Mouse (Mus musculus): ENCODE measurements at regions not wholly inside any gene's neighbourhood (a gene's known extent, or its start where the extent isn't known, plus 50 kb on each side); places are given as distances from the start of the nearest gene placed in this dataset.
"Not testable (repeated sequence)": the region's sequence is repeated elsewhere in the genome, so short reads cannot be mapped to it uniquely, and the experiment has no call there.

DNA sequence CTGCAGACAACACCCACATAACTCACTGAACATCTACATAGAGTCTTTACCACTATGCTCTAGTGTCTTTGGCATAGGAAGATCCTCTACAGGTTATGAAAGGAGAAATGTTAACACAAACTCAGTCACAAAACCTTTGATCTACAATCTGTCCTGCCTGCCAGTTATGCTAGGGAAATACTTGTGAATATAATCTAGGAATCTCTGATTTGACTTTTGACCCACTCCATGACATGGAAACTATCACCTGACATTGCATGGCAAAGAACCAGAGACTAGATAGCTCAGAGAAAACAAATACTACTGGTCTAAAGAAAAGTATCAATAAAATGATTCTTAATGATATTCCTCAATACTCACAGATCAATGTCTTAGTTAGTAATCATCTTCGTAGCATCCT lies 524.3 kb upstream of the Kif18a start:
- no peak for DNase-seq (ENCODE audit: low spot score)

DNA sequence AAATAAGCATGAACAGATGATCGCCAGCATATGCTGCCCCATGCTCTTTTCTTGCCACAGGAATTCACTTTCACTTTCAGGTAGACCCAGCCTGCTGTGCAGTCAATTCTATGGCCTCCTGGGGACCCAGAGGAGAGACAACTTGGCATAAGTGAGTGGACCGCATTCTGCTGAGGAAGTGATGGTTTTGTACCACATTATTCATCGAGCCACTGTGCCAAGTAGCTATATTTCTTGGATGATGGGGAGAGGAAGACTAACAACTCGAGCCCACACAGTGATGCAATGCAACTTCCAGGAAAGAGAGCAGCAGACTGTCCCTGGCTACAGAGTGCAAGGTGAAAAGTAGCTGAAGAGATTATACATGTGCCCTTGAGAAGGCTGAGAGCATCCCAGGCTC lies 515.8 kb upstream of the Kif18a start:
- no peak for DNase-seq (ENCODE audit: low spot score)

DNA sequence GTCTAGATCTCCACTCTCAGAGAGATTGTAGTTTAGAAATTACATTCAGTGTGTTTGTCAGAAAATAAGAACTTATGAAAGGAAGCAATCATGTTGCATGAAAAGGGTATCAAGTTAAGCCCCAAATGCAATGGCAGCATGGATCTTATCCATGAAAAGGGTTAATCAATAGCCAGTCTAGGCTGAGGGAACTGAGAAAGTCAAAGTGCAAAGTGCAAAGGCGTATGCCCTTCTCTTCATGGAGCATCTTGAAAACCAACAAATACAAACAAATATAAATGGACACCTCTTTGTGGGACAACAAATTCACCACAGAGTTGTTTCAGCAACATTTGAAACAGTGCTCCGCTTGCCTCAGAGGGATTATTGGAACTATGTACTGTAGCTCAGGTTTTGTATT lies 514.1 kb upstream of the Kif18a start:
- DNase-seq (ENCODE audit: low spot score): no peak

DNA sequence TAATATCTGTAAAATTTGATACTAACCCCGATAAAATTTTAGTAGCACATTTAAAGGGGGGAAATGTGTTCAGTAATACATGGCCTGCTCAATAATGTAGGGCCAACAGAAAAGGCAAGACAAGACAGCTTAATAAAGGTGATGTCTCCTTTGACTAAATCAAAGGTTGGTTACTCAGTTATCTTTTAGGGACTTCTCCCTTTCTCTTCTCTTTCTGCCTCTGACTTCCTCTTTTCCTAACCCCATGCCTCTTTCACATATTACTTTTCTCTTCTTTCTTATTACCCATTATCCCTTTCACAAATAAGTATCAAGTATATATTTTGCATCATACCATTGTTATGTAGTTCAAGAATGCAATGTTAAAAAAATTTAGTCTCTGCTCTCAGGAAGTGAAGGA lies 510.2 kb upstream of the Kif18a start:
- DNase-seq (ENCODE audit: low spot score): no peak

DNA sequence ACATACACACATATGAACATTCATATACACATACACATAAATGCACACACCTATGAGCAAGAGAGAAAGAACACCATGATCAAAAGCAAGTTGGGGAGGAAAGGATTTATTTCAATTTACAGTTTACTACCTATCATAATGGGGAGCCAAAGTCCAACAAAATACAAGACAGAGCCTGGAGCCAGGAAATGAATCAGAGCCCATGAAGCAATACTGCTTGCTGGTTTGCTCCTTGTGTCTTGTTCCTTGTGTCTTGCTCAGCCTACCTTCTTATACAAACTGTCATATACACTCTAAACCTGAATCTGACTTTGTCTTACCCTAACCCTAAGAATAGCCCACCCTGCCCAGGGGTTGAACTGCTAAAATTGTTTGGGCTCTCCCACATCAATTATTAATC lies 497.1 kb upstream of the Kif18a start:
- DNase-seq (ENCODE audit: low spot score): no peak

DNA sequence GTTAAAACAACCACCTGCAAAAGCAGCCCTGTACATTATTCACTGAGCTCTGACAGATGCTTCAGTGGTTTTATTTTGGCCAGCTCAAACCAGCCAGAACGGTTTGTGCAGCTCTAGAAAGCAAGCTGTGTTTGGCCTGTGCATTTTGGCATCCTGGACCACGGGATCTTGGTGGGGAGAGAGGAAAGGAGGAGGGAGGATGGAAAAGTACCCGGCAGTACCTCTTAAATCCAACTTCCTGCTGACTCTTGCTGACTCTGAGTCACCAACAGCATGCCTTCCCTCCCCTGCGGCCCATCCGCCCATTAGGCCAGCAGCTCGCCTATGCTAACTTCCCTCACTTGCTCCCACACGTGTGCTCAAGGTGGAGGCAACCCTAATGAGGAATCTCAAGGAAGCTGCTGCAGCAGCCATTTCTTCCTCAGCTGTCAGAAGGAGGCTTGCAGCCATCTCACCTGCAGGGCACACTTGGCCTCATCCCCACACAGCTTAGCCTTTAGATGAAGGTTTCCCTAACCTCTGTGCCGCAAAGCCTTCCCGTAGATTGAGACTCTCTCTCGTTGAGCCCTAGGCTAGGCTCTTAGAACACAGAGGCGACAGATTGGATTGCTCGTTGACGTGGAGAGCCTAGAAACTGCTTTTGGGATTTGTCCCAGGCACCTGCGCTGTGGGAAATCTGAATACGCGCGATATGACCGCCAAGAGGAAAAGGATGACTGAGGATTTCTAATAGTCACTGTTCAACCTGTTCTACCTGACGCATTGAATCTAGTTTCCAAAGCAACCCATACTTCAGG lies 495.2 kb upstream of the Kif18a start:
- DNase-seq (ENCODE audit: low spot score): no peak

DNA sequence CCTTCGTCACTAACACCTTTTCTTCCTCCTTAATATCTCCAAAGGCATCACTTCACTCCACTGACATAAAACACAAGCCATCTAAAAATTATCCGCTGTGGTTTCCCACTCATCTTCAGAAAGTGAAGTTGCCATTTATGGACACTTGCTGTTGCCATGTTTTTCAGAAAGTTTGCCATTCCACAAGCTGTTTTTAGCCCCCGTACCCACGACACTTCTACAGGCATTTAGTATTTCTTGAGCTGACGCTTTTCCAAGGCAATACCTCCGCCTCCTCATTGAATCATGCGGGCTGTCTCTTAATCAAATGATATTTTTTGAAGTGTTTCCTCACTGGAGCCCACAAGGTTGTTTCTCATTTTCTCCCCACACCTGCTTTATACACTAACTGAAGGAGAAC lies 491.4 kb upstream of the Kif18a start:
- no peak for DNase-seq (ENCODE audit: low spot score)

DNA sequence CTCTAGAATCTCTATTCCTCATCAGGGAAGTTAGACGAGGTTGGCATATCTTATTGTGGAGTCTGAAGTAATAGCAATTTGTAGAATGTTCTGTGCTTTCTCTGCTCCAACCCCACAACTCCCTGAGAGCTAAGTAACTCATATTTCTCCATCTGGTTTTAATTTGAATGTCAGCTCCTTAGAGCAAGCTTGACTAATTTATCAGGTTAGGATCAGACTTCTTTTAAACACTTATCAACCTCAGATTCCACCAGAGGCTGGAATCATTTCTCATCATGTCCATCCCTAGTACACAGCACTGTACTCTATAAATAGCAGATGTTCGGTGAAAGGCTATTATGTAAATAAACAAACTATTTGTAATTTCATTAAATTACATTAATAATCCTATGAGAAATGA lies 485.4 kb upstream of the Kif18a start:
- DNase-seq (ENCODE audit: low spot score): no peak

DNA sequence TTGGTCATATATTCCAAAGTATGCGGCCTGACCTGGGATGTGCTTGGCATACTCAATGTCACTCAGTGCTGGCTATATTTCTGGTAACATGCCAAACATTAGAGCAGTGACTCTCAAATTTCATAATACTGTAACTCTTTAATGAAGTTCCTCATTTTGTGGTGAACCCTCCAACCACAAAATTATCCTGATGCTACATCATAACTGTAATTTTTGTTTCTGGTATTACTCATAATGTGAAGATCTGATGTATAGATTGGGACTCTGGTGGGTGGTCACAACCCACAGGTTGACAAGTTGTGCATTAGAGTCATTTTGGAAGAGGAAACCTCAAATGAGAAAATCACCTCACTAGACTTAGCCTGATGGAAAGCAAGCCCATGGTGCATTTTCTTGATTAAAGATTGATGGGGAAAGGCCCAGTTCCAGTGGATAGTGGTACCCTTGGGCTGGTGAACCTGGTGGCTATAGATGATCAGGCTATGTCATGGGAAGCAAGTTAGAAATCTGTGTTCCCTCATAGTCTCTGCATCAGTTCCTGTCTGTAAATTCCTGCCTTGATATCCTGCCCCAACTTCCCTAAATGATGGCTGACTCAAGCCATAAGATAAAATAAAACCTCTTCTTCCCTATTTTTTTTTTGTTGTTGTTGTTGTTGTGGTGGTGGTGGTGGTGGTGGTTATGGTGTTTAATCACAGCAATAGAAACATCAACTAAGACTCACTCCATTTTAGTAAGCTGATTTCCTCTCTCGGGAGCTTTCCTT lies 483.5 kb upstream of the Kif18a start:
- DNase-seq (ENCODE audit: low spot score): no peak

DNA sequence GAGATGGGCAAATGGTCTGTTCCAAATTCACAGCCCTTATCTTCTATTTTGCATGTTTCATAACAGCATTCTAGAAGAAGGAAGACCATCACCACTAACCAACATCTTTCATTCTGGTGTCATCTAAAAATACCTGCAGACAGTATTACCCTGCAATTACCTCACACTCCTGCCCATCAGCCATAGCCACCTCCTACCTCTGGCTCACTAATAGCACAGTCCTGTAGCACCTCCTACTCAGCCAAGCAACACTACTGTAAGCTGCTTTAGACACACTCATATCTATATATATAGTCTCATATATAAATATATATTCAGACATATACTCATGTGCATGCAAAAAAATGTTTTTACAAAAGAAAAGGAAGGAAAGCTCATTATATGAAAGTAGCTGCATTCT lies 468.2 kb upstream of the Kif18a start:
- DNase-seq (ENCODE audit: low spot score): no peak

DNA sequence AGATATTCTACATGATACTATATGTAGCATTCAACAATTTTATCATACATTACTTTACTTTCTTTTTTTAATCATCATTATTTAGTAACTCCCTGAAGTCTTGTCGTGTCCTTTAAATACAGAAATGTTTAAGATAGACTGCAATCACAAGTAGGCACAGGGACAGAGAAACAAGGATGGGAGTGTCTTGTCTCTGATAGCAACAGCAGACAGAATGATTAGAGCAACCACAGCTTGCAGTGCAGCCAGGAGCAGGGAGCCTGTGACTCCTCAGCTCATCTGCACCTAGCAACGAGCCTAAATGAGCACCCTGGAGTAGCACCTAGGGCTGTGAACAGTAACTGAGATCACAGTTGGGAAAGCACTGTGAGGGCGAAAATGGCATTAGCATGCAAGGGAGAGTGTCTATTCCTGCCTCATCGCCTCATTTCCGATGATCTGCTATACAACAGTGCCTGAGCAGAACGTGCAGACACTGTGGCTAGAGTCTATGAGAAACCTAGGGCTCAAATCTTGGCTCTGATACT lies 467.4 kb upstream of the Kif18a start:
- DNase-seq (ENCODE audit: low spot score): no peak

DNA sequence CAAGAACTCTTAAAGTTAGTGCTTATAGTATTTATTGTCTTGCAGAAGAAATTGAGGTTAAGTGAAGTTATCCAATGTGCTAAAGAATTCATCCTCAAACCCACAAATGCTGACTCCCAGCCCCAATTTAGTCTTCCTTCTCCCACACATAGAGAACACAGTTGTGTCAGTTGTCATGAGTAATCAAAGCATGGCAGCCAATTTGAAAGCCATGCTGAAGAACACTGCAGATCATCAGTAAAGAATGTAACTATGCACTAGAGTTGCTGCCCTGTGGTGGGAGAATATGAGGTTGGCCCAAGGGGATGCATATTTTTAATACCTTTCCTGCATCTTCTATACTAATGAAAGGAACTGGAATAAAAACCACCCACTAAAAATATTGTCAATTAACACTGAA lies 464.0 kb upstream of the Kif18a start:
- no peak for DNase-seq (ENCODE audit: low spot score)

DNA sequence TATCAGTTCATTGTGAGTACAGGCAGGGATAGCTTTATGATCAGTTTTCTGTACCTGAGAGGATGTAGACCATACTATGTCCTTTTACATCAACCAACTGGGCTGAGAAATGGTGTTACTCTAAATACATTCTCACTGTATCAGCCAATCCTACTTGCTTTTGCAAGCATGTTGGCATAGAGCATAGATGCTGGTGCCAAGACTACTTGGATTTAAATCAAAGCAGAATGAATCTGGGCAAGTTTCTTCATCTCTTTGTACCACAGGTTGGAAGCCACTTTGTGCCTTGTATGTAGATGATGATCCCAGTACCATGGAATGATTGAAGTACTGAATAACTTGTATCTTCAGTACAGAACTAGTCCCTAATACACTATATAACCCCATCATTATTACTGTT lies 456.5 kb upstream of the Kif18a start:
- DNase-seq (ENCODE audit: low spot score): no peak

DNA sequence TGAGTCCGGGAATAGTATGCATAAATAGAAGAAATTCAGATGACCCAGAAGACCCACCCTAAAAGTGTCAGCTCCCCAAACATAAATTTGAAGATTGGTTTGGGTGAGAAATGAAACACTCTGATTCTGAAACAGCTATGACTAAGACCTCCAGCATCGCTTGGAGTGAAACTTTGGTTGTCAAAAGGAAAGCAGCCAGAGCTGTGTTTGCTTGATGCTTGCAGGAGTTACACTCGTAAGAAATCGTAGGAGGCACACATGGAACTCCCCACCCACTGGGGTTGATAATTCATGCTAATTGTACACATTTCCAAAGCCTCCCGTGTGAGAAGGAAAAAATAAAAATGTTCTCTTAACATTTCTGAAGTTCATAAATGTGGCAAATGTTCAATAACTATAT lies 454.6 kb upstream of the Kif18a start:
- DNase-seq (ENCODE audit: low spot score): no peak

DNA sequence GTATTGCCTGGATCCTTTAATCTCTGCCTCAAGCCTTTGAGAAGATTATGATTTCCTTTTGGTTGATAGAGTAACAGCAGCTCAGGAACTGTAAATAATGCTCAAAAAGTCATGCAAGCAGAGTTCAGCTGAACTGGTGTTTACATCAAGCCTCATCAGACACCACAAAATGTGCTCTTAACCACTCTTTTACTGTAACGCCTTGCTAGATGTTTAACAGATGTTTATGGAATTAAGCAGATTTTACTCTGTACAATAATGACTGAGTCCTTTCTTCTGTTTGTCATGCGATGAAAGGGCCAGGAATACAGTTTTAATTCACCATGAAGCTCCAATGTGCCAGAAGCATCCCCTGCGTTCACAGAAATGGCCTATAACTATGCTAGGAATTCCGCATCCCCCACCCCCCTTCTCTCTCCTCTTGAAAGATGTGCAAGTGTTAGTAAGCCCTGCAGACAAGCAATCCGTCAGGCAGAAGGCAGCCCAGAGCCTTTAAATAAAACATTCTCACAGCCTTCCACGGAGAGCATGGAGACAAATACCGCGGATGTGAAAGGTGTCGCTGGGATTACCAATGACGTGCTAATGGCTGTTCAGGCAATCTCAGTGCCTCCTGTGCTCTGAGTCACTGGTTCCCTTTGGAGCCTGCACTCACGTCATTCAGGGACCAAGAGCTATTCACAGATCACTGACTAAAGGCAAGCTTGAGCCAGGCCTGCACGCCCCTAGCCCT lies 453.3 kb upstream of the Kif18a start:
- DNase-seq (ENCODE audit: low spot score): no peak

DNA sequence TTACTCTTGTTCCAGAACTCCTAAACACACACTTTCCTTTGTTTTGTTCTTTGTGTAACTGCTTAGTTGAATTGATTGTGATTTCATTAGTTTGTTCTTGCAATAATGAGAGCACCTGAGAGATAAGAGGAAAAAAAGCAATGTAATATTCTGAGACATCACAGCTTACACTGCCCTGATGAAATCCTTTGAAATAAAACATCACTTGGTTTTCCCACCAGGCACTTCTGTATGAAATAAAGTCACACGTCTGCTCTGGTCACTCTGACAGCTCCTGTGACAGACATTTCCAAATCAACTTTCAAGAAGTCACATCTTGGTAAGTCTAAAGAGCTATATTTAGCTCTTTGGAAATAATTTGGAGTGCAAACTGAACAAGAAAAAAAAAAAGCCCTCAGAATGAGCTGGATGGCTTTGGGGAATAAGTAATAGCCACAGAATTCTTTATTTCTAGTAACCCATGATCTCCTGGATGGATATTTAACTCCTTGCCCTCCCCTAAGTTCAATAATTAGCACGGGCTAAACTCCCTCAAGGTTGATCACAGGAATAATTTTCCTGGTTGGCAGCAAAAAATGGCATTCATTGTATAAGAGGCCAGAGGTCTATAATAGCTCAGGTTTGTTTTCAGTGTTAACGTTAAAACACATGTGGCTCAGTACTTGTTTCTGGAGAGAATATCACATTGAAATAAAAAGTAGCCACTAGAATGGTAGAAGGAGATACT lies 452.4 kb upstream of the Kif18a start:
- DNase-seq (ENCODE audit: low spot score): no peak

DNA sequence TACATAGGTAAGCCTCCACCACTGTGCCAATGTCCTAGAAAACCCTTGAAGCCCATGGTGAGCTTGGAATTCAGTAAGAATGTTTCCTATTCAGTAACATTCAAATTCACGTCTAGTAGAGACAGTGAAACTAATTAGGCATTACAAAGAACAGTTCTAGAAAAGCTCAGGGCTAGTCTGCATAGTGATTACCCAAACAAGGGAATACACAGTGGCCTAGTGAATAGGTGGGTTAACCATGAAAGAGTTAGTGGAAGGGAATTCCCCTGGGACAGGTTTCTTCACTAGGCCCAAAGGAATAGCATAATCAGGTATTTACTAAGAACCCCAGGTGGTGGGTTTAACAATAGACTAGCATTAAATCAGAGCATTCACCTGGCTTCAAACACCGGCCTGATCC lies 436.7 kb upstream of the Kif18a start:
- DNase-seq (ENCODE audit: low spot score): not testable (repeated sequence)

DNA sequence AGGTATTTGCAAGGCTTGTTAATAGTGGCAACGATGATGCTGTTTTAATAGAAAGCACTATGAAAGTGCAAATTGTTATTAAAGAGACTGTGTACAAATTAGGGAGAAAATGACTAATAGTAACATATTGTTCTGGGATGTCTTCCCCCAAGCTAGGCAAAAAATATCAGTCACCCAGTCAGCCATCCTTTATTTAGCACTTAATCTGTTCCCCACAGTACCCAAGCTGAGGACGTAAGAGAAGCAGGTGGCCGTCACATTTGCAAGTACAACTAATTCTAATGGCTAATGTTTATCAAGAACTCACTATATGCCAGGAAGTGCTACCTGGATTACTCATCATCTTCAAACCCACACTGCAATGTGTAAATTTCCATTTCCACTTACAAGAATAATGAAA lies 432.5 kb upstream of the Kif18a start:
- DNase-seq (ENCODE audit: low spot score): no peak

DNA sequence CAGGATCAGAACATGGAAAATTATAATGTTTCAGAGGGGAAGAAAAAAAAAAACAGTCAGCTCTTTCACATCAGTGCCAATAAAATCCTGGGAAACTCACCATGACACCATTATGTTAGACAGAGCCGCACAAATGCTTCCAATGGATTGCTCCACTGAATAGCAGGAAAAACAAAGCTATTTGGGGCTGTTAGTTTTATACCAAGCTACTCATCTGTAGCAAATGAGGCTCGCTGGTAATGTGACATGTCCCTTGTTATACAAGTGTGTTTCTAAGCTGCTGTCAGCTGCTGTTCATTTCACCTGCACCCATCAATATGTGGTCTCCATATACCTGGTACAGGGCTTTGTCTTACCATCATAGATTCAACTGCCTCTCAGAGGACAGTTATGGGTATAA lies 426.1 kb upstream of the Kif18a start:
- DNase-seq (ENCODE audit: low spot score): no peak

DNA sequence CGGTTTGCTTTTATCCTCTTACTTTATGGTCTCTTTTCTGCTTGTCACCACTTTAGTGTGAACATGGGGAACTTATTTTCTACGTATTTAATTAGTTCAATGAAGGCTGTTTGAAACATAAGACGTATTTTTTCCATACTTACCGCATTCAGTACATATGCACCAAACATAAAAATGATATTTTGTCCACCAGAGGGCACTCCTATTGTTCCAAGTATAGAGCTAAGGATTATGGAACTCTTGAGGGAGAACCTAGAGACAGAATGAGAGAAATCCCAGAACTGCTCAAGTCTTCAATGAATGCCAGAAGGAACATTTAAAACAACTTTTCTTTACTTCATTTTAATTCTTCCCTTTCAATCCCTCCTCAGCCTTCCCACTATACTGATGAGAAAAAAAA lies 403.4 kb upstream of the Kif18a start:
- DNase-seq (ENCODE audit: low spot score): no peak

DNA sequence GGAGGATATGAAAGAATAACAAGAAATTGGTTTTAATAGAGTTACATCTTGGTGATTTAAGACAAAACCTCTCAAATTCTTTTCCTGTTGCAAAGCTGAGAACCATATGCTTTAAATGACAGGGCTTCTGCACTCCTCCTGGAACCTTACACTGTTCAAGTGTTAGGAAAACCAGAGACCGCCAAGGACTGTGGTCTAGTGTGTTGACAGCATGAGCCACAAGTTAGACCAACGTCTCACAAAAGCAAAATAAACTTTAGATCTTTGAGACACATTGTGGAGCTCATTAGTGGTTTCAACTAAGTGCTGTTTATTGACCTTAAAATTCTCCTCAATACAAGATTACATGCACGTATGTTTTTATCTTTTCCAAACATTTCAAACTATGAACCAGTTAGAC lies 402.9 kb upstream of the Kif18a start:
- no peak for DNase-seq (ENCODE audit: low spot score)

Measured in heart, adult 8-10 months (tissue).